In genomic region chr13:24656719-24657497, GRCm38 (mm10) we compare ENCODE assay signal across 12 mouse cellular contexts.
DNase-seq lines count a peak whose midpoint lies in the region; ATAC-seq lines count a peak whose summit lies in the region.
"Had no signal": no experiment of that assay in that cellular context is flagged by ENCODE, and none has a peak within 500 bp of the region (broad histone marks: within the 10 kb centered on the region; RNA-seq: fewer than 3 reads in every experiment).

No protein-coding gene starts in this region.

- H3K9me3 ChIP-seq in heart, embryonic 16.5 days (replicated peaks; ENCODE audit: control insufficient read depth, low read length): no peaks in the 10 kb centered on the region
- H3K9me3 ChIP-seq in embryonic facial prominence, embryonic 14.5 days (ENCODE audit: control insufficient read depth, low read length): no peaks in the 10 kb centered on the region
- no peaks in the 10 kb centered on the region for H3K9me3 ChIP-seq in hindbrain, embryonic 15.5 days
- H3K9me3 ChIP-seq in neural tube, embryonic 14.5 days (ENCODE audit: control insufficient read depth, low read length): no peaks in the 10 kb centered on the region
- H3K9me3 ChIP-seq: liver, embryonic 13.5 days had no signal

- peak overlapping the region; percentile 38 for H3K4me2 ChIP-seq in heart, embryonic 16.5 days (ENCODE audit: low read depth, low read length)
- H3K4me2 ChIP-seq in embryonic facial prominence, embryonic 14.5 days (ENCODE audit: low read depth, low read length): no peak overlapping the region; the same call in 1 of the 2 replicates
- peak overlapping the region; percentile 51 for H3K4me2 ChIP-seq in hindbrain, embryonic 15.5 days
- peak overlapping the region; percentile 27; the same call in 1 of the 2 replicates for H3K4me2 ChIP-seq in neural tube, embryonic 14.5 days (ENCODE audit: low read depth, low read length)
- H3K4me2 ChIP-seq: liver, embryonic 13.5 days had no signal

- no peaks in the 10 kb centered on the region for H3K27me3 ChIP-seq in heart, embryonic 16.5 days (ENCODE audit: control insufficient read depth, insufficient read depth, low read length)
- no peaks in the 10 kb centered on the region for H3K27me3 ChIP-seq in embryonic facial prominence, embryonic 14.5 days (replicated peaks; ENCODE audit: control insufficient read depth, insufficient read depth, low read length)
- H3K27me3 ChIP-seq in hindbrain, embryonic 15.5 days: no peaks in the 10 kb centered on the region
- no peaks in the 10 kb centered on the region for H3K27me3 ChIP-seq in neural tube, embryonic 14.5 days (ENCODE audit: control insufficient read depth, insufficient read depth, low read length)
- H3K27me3 ChIP-seq: liver, embryonic 13.5 days had no signal

- no peak; the same call in 1 of the 2 replicates for ATAC-seq in heart, embryonic 16.5 days (replicated peaks; ENCODE audit: extremely low read depth, insufficient read depth, low FRiP score)
- ATAC-seq in embryonic facial prominence, embryonic 14.5 days (ENCODE audit: low read depth): peak; percentile 53
- ATAC-seq in hindbrain, embryonic 15.5 days (ENCODE audit: low FRiP score, low read depth): peak; percentile 58
- ATAC-seq in neural tube, embryonic 14.5 days (ENCODE audit: low read depth): peak; percentile 65
- ATAC-seq: intestine, postnatal 0 days had no signal

- no peak overlapping the region for H3K9ac ChIP-seq in heart, embryonic 16.5 days (ENCODE audit: low read length)
- no peak overlapping the region for H3K9ac ChIP-seq in embryonic facial prominence, embryonic 14.5 days (ENCODE audit: low read depth, low read length)
- H3K9ac ChIP-seq in hindbrain, embryonic 15.5 days: no peak overlapping the region
- no peak overlapping the region for H3K9ac ChIP-seq in neural tube, embryonic 14.5 days (replicated peaks; ENCODE audit: low read depth, low read length)
- H3K9ac ChIP-seq: liver, embryonic 13.5 days had no signal

- WGBS in heart, embryonic 16.5 days: 44% methylated on average over 15 of the region's 15 CpGs
- 17% methylated on average over 15 of the region's 15 CpGs for WGBS in embryonic facial prominence, embryonic 14.5 days
- WGBS in hindbrain, embryonic 15.5 days: 14% methylated on average over 15 of the region's 15 CpGs
- 14% methylated on average over 15 of the region's 15 CpGs for WGBS in neural tube, embryonic 14.5 days

- peaks cover 42% of the 10 kb centered on the region for H3K4me1 ChIP-seq in heart, embryonic 16.5 days (ENCODE audit: control insufficient read depth, insufficient read depth, low read length)
- H3K4me1 ChIP-seq in embryonic facial prominence, embryonic 14.5 days (ENCODE audit: control insufficient read depth, insufficient read depth, low read length): peaks cover 14% of the 10 kb centered on the region
- peaks cover 21% of the 10 kb centered on the region for H3K4me1 ChIP-seq in hindbrain, embryonic 15.5 days (replicated peaks)
- 0 out of 2 replicates have a peak, but pooled peaks cover 5% of the 10 kb centered on the region for H3K4me1 ChIP-seq in neural tube, embryonic 14.5 days (ENCODE audit: control insufficient read depth, insufficient read depth, low read length)

- no peak for DNase-seq in heart, adult 11 months
- DNase-seq in embryonic facial prominence, embryonic 14.5 days (ENCODE audit: low spot score): peak; percentile 75
- no peak for DNase-seq in adrenal gland, adult (ENCODE audit: inconsistent age in 2 of 2, low spot score in 1 of 2)
- no peak for DNase-seq in c-Kit-positive CD71-positive TER-119-positive erythroid progenitor cells, embryonic 14.5 days (ENCODE audit: low spot score)
- DNase-seq in MN1 (ENCODE audit: low spot score): no peak
- DNase-seq: cerebellum, adult 2 months; liver, embryonic 13.5 days; thymus, postnatal 14 days had no signal

- H3K4me3 ChIP-seq in heart, embryonic 16.5 days (ENCODE audit: low read length): no peak overlapping the region
- no peak overlapping the region for H3K4me3 ChIP-seq in embryonic facial prominence, embryonic 14.5 days (ENCODE audit: low read depth, low read length)
- peak overlapping the region; percentile 15; the same call in 1 of the 2 replicates for H3K4me3 ChIP-seq in hindbrain, embryonic 15.5 days
- no peak overlapping the region for H3K4me3 ChIP-seq in neural tube, embryonic 14.5 days (ENCODE audit: low read depth, low read length)
- H3K4me3 ChIP-seq: liver, embryonic 13.5 days had no signal

- H3K36me3 ChIP-seq in heart, embryonic 16.5 days (ENCODE audit: control insufficient read depth, insufficient read depth): no peaks in the 10 kb centered on the region
- H3K36me3 ChIP-seq in embryonic facial prominence, embryonic 14.5 days (ENCODE audit: control insufficient read depth, insufficient read depth, low read length): no peaks in the 10 kb centered on the region
- no peaks in the 10 kb centered on the region for H3K36me3 ChIP-seq in hindbrain, embryonic 15.5 days
- no peaks in the 10 kb centered on the region for H3K36me3 ChIP-seq in neural tube, embryonic 14.5 days (ENCODE audit: control insufficient read depth, insufficient read depth, low read length)
- H3K36me3 ChIP-seq: liver, embryonic 13.5 days had no signal

- H3K27ac ChIP-seq in heart, embryonic 16.5 days (ENCODE audit: low read length): no peak overlapping the region
- H3K27ac ChIP-seq in embryonic facial prominence, embryonic 14.5 days (replicated peaks; ENCODE audit: low read depth, low read length): no peak overlapping the region
- H3K27ac ChIP-seq in hindbrain, embryonic 15.5 days (replicated peaks): peak overlapping the region; percentile 65
- H3K27ac ChIP-seq in neural tube, embryonic 14.5 days (ENCODE audit: low read depth, low read length): peak overlapping the region; percentile 64
- H3K27ac ChIP-seq: liver, embryonic 13.5 days had no signal

Comparison
In these comparisons a context has a peak if more than half of its experiments do, and no peak if none do; other contexts are left out.
1. H3K27ac ChIP-seq: peak in hindbrain, embryonic 15.5 days (single experiment) and neural tube, embryonic 14.5 days (single experiment); none in heart, embryonic 16.5 days (single experiment) and embryonic facial prominence, embryonic 14.5 days (single experiment).